Mouse (Mus musculus): Measurements from ENCODE around the gene Ypel5. TPM values are rescaled to one million over a fixed set of nuclear protein-coding genes. Genes with fewer than 3 reads are reported as not detected.

Ypel5 gene
- total RNA-seq, 4 experiments from 2014 or later, result 34.8 to 37.4 (median 35.5) TPM

Other genes starting within 250 kb of the Ypel5 start
- not detected for gene Alk, start 231.8 kb upstream of the Ypel5 start, total RNA-seq (2022)
- gene Lbh, start 81.9 kb downstream of the Ypel5 start, total RNA-seq (2022), result 1 to 10 TPM; 5.3 to 6.1 (median 5.8) TPM